19 mouse cellular contexts compared by ENCODE assay signal in the genomic region with DNA sequence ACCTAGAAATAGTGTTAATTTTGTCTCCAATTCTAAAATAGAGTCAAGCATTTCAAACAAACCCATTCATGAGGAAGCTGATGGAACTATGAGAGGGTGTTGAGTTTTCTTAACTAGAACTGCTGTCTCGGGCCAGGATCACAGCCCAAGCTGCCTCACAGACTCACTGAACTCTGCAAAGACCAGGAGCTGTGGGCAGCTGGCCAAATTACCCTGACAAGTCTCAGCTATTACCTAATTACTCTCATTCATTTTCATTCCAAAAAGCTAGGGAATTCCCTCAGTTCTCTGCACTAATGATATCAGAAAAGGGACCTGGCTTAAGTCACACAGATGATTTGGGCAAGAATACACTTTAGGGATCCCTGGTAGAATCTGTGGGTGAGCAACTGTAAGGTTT.
DNase-seq lines count a peak whose midpoint lies in the region; ATAC-seq lines count a peak whose summit lies in the region.
"Had no signal": no experiment of that assay in that cellular context is flagged by ENCODE, and none has a peak within 500 bp of the region (broad histone marks: within the 10 kb centered on the region; RNA-seq: fewer than 3 reads in every experiment).

No protein-coding gene starts in this region.

- no peak for DNase-seq in forebrain, embryonic 11.5 days (ENCODE audit: low spot score)
- peak; percentile 3 to 53 for DNase-seq in kidney, postnatal 36 days
- peak; percentile 14 for DNase-seq in midbrain, embryonic 14.5 days
- DNase-seq in brain, adult 2 months (ENCODE audit: low read depth, low spot score), result peak; percentile 23
- DNase-seq: cerebellum, adult 8-10 months; gastrocnemius, postnatal 25 days; heart, adult 2 months; heart, postnatal 36 days; layer of hippocampus, postnatal 36 days; thymus, postnatal 36 days had no signal

- no peaks in the 10 kb centered on the region for H3K4me1 ChIP-seq in forebrain, embryonic 13.5 days
- H3K4me1 ChIP-seq in forebrain, embryonic 11.5 days (replicated peaks; ENCODE audit: control insufficient read depth, insufficient read depth, low read length), result no peaks in the 10 kb centered on the region
- H3K4me1 ChIP-seq in kidney, embryonic 15.5 days, result no peaks in the 10 kb centered on the region
- H3K4me1 ChIP-seq in midbrain, embryonic 14.5 days (ENCODE audit: control insufficient read depth, insufficient read depth, low read length), result no peaks in the 10 kb centered on the region
- H3K4me1 ChIP-seq in midbrain, embryonic 16.5 days (ENCODE audit: control insufficient read depth, insufficient read depth, low read length), result no peaks in the 10 kb centered on the region
- H3K4me1 ChIP-seq in intestine, embryonic 16.5 days (ENCODE audit: control insufficient read depth, insufficient read depth, low read length), result no peaks in the 10 kb centered on the region
- H3K4me1 ChIP-seq: embryonic facial prominence, embryonic 13.5 days; limb, embryonic 15.5 days; liver, embryonic 15.5 days; midbrain, embryonic 15.5 days had no signal

- H3K27ac ChIP-seq in forebrain, embryonic 13.5 days, result no peak overlapping the region
- no peak overlapping the region for H3K27ac ChIP-seq in forebrain, embryonic 11.5 days (ENCODE audit: low read depth, low read length)
- H3K27ac ChIP-seq in kidney, embryonic 15.5 days, result no peak overlapping the region
- no peak overlapping the region for H3K27ac ChIP-seq in midbrain, embryonic 14.5 days (replicated peaks; ENCODE audit: low read depth, low read length)
- no peak overlapping the region for H3K27ac ChIP-seq in midbrain, embryonic 16.5 days (ENCODE audit: low read length)
- H3K27ac ChIP-seq in intestine, embryonic 16.5 days (ENCODE audit: low read length), result no peak overlapping the region
- H3K27ac ChIP-seq: embryonic facial prominence, embryonic 13.5 days; heart, adult 2 months; limb, embryonic 15.5 days; liver, embryonic 15.5 days; midbrain, embryonic 15.5 days had no signal

- peak; percentile 81 for ATAC-seq in forebrain, embryonic 13.5 days
- ATAC-seq in forebrain, embryonic 11.5 days (replicated peaks; ENCODE audit: low FRiP score), result no peak
- no peak for ATAC-seq in kidney, embryonic 15.5 days (replicated peaks; ENCODE audit: low FRiP score)
- ATAC-seq in midbrain, embryonic 14.5 days (ENCODE audit: low FRiP score, low TSS enrichment), result no peak
- no peak for ATAC-seq in midbrain, embryonic 16.5 days
- no peak for ATAC-seq in intestine, embryonic 16.5 days
- ATAC-seq: midbrain, embryonic 15.5 days had no signal

- H3K9ac ChIP-seq in forebrain, embryonic 13.5 days, result no peak overlapping the region
- no peak overlapping the region for H3K9ac ChIP-seq in forebrain, embryonic 11.5 days (ENCODE audit: low read length)
- H3K9ac ChIP-seq in kidney, embryonic 15.5 days, result no peak overlapping the region
- no peak overlapping the region for H3K9ac ChIP-seq in midbrain, embryonic 14.5 days (replicated peaks; ENCODE audit: low read length)
- no peak overlapping the region for H3K9ac ChIP-seq in midbrain, embryonic 16.5 days (ENCODE audit: low read depth, low read length)
- no peak overlapping the region for H3K9ac ChIP-seq in intestine, embryonic 16.5 days (ENCODE audit: low read depth, low read length)
- H3K9ac ChIP-seq: embryonic facial prominence, embryonic 13.5 days; limb, embryonic 15.5 days; liver, embryonic 15.5 days; midbrain, embryonic 15.5 days had no signal

- H3K27me3 ChIP-seq in forebrain, embryonic 13.5 days, result no peaks in the 10 kb centered on the region
- no peaks in the 10 kb centered on the region for H3K27me3 ChIP-seq in forebrain, embryonic 11.5 days (ENCODE audit: control insufficient read depth, insufficient read depth, low read length)
- no peaks in the 10 kb centered on the region for H3K27me3 ChIP-seq in kidney, embryonic 15.5 days
- no peaks in the 10 kb centered on the region for H3K27me3 ChIP-seq in midbrain, embryonic 14.5 days (ENCODE audit: control insufficient read depth, insufficient read depth, low read length)
- H3K27me3 ChIP-seq in midbrain, embryonic 16.5 days (ENCODE audit: control insufficient read depth, insufficient read depth, low read depth, low read length), result no peaks in the 10 kb centered on the region
- no peaks in the 10 kb centered on the region for H3K27me3 ChIP-seq in intestine, embryonic 16.5 days (replicated peaks; ENCODE audit: control insufficient read depth, insufficient read depth, low read length)
- H3K27me3 ChIP-seq: CH12.LX; embryonic facial prominence, embryonic 13.5 days; limb, embryonic 15.5 days; liver, embryonic 15.5 days; midbrain, embryonic 15.5 days had no signal

- no peak overlapping the region for H3K4me3 ChIP-seq in forebrain, embryonic 13.5 days
- no peak overlapping the region for H3K4me3 ChIP-seq in forebrain, embryonic 11.5 days (ENCODE audit: low read depth, low read length)
- H3K4me3 ChIP-seq in kidney, embryonic 15.5 days (replicated peaks), result no peak overlapping the region
- H3K4me3 ChIP-seq in midbrain, embryonic 14.5 days (replicated peaks; ENCODE audit: low read depth, low read length), result no peak overlapping the region
- H3K4me3 ChIP-seq in midbrain, embryonic 16.5 days (ENCODE audit: low read depth, low read length), result no peak overlapping the region
- no peak overlapping the region for H3K4me3 ChIP-seq in intestine, embryonic 16.5 days (ENCODE audit: low read length)
- H3K4me3 ChIP-seq: embryonic facial prominence, embryonic 13.5 days; heart, adult 2 months; limb, embryonic 15.5 days; liver, embryonic 15.5 days; midbrain, embryonic 15.5 days had no signal

- no peaks in the 10 kb centered on the region for H3K9me3 ChIP-seq in forebrain, embryonic 13.5 days (replicated peaks)
- H3K9me3 ChIP-seq in forebrain, embryonic 11.5 days (ENCODE audit: control insufficient read depth, low read length), result no peaks in the 10 kb centered on the region
- H3K9me3 ChIP-seq in kidney, embryonic 15.5 days (replicated peaks), result no peaks in the 10 kb centered on the region
- no peaks in the 10 kb centered on the region for H3K9me3 ChIP-seq in midbrain, embryonic 14.5 days (ENCODE audit: control insufficient read depth, low read length)
- H3K9me3 ChIP-seq in midbrain, embryonic 16.5 days (replicated peaks; ENCODE audit: control insufficient read depth, low read length, poor library complexity, severe bottlenecking), result no peaks in the 10 kb centered on the region
- H3K9me3 ChIP-seq in intestine, embryonic 16.5 days (ENCODE audit: control insufficient read depth, low read length), result no peaks in the 10 kb centered on the region
- H3K9me3 ChIP-seq: embryonic facial prominence, embryonic 13.5 days; limb, embryonic 15.5 days; liver, embryonic 15.5 days; midbrain, embryonic 15.5 days had no signal

- WGBS in forebrain, embryonic 13.5 days, result 31% methylated on average over 1 of the region's 1 CpGs
- WGBS in forebrain, embryonic 11.5 days, result 63% methylated on average over 1 of the region's 1 CpGs
- WGBS in kidney, embryonic 15.5 days, result 44% methylated on average over 1 of the region's 1 CpGs
- 49% methylated on average over 1 of the region's 1 CpGs for WGBS in midbrain, embryonic 14.5 days
- WGBS in midbrain, embryonic 16.5 days, result 45% methylated on average over 1 of the region's 1 CpGs
- WGBS in intestine, embryonic 16.5 days, result 58% methylated on average over 1 of the region's 1 CpGs

- no peaks in the 10 kb centered on the region for H3K36me3 ChIP-seq in forebrain, embryonic 13.5 days (ENCODE audit: poor library complexity, severe bottlenecking)
- H3K36me3 ChIP-seq in forebrain, embryonic 11.5 days (ENCODE audit: control insufficient read depth, insufficient read depth, low read length), result no peaks in the 10 kb centered on the region
- H3K36me3 ChIP-seq in kidney, embryonic 15.5 days, result no peaks in the 10 kb centered on the region
- H3K36me3 ChIP-seq in midbrain, embryonic 14.5 days (ENCODE audit: control insufficient read depth, insufficient read depth, low read length), result no peaks in the 10 kb centered on the region
- no peaks in the 10 kb centered on the region for H3K36me3 ChIP-seq in midbrain, embryonic 16.5 days (ENCODE audit: control insufficient read depth, insufficient read depth, low read length)
- no peaks in the 10 kb centered on the region for H3K36me3 ChIP-seq in intestine, embryonic 16.5 days (ENCODE audit: control insufficient read depth, insufficient read depth, low read length)
- H3K36me3 ChIP-seq: embryonic facial prominence, embryonic 13.5 days; limb, embryonic 15.5 days; liver, embryonic 15.5 days; midbrain, embryonic 15.5 days had no signal

- H3K4me2 ChIP-seq in forebrain, embryonic 13.5 days, result no peak overlapping the region
- no peak overlapping the region for H3K4me2 ChIP-seq in forebrain, embryonic 11.5 days (ENCODE audit: low read depth, low read length, severe bottlenecking)
- H3K4me2 ChIP-seq in kidney, embryonic 15.5 days, result no peak overlapping the region
- no peak overlapping the region for H3K4me2 ChIP-seq in midbrain, embryonic 14.5 days (ENCODE audit: low read length)
- H3K4me2 ChIP-seq in midbrain, embryonic 16.5 days (ENCODE audit: low read length), result no peak overlapping the region
- H3K4me2 ChIP-seq in intestine, embryonic 16.5 days (ENCODE audit: low read depth, low read length), result no peak overlapping the region
- H3K4me2 ChIP-seq: embryonic facial prominence, embryonic 13.5 days; limb, embryonic 15.5 days; liver, embryonic 15.5 days; midbrain, embryonic 15.5 days had no signal
